Mouse (Mus musculus) G1E (cell line): ENCODE results near the gene Lmf1. TPM values are rescaled to one million over a fixed set of nuclear protein-coding genes. Genes with fewer than 3 reads are reported as not detected.
A peak's percentile ranks its signal among the peaks of the same experiment; 100 is the strongest.

Experiments
- ATAC-seq: 2 replicates; pipeline ENCODE4 v1.8.0; 2016; ENCODE audit warnings: mild to moderate bottlenecking; ENCODE audit not compliant: insufficient number of reproducible peaks, poor library complexity, low FRiP score, severe bottlenecking; ENCODE audit errors: extremely low read depth
- DNase-seq: peaks from one replicate; pipeline ENCODE4 v3.0.0; 2012; ENCODE audit warnings: low spot score
- H3K27me3 ChIP-seq: 2 replicates; pipeline ENCODE4 v1.6.1; 2012; ENCODE audit warnings: mild to moderate bottlenecking, low read length, inconsistent platforms; ENCODE audit not compliant: insufficient read depth
- H3K36me3 ChIP-seq: replicated peaks from 2 replicates; pipeline ENCODE3; 2012; ENCODE audit warnings: mild to moderate bottlenecking, inconsistent platforms
- H3K4me1 ChIP-seq: 2 replicates; pipeline ENCODE4 v1.6.1; 2012; ENCODE audit warnings: low read depth, low read length, inconsistent platforms, mixed read lengths; ENCODE audit not compliant: insufficient read depth
- H3K4me3 ChIP-seq: 2 replicates; pipeline ENCODE4 v1.5.1; 2012; ENCODE audit warnings: low read depth, mild to moderate bottlenecking, inconsistent platforms, low read length, moderate library complexity, mixed read lengths
- H3K9me3 ChIP-seq: replicated peaks from 2 replicates; pipeline ENCODE4 v1.6.1; 2012; ENCODE audit warnings: inconsistent platforms
- CTCF ChIP-seq: IDR thresholded peaks from 2 replicates; pipeline ENCODE4 v1.5.1; 2012; ENCODE audit warnings: low read depth, low read length, inconsistent platforms, mixed read lengths
- GATA1 ChIP-seq: IDR thresholded peaks from 2 replicates; pipeline ENCODE4 v1.6.1; 2012; ENCODE audit warnings: borderline replicate concordance, low read length, inconsistent platforms, mixed read lengths
- GATA2 ChIP-seq: IDR thresholded peaks from 2 replicates; pipeline ENCODE4 v1.6.1; 2012; ENCODE audit warnings: low read depth, low read length, inconsistent platforms, borderline replicate concordance
- POLR2AphosphoS5 ChIP-seq: IDR thresholded peaks from 2 replicates; pipeline ENCODE4 v1.6.1; 2012; ENCODE audit warnings: low read depth, low read length, inconsistent platforms; ENCODE audit not compliant: insufficient replicate concordance
- TAL1 ChIP-seq: conservative IDR thresholded peaks from 2 replicates; pipeline ENCODE4 v1.6.1; 2012; ENCODE audit warnings: low read depth, low read length, inconsistent platforms, mixed read lengths
- polyA plus RNA-seq: library from polyadenylated mRNA; stranded (reverse); fragments of >175 nt; gene quantifications from 2 replicates; pipeline ENCODE4 v1.2.3, GENCODE M21; 2012
- total RNA-seq, 2 experiments: library from RNA; stranded (forward) in 1 of 2; stranded (reverse) in 1 of 2; fragments of 200-1000 nt in 1 of 2; fragments of >200 nt in 1 of 2; fragmentation: Nextera tagmentation in 1 of 2; gene quantifications; 2 replicates each; pipeline ENCODE4 v1.2.3; 2014 to 2017

Gene Lmf1
- total and polyA plus RNA-seq, 3 experiments, result 8.8 to 29.9 (median 16.2) TPM

DNA sequence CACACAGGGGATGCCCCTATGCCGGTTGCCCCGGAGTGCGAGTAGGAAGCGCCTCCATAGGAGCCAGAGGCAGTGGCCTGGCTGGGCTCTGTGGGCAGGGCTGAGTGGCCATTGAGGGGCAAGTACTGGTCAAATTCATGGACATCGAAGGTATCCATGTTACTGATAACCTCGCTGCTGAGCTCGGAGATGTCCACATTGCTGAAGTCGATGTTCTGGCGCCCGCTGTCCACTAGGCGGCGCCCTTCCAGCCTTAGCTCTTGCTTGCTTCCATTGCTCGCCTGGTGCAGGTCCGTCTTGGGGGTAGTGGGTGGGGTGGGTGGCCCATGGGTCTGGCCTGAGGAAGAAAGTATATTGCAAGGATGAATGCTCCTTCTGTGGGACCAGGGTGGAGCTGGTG is 11.1 kb upstream of the Lmf1 start:
- H3K9me3 ChIP-seq, result no peaks in the 10 kb centered on the region
- peak; percentile 70 for DNase-seq
- H3K4me1 ChIP-seq, result peaks cover 10% of the 10 kb centered on the region
- peaks cover 72% of the 10 kb centered on the region for H3K27me3 ChIP-seq
- H3K36me3 ChIP-seq, result no peaks in the 10 kb centered on the region
- no peak overlapping the region for H3K4me3 ChIP-seq
- TF ChIP-seq TAL1, result no peak
- TF ChIP-seq GATA2, result no peak
- no peak for TF ChIP-seq GATA1
- peak; percentile 93 for TF ChIP-seq CTCF
- TF ChIP-seq POLR2AphosphoS5, result no peak
- ATAC-seq, result no peak

DNA sequence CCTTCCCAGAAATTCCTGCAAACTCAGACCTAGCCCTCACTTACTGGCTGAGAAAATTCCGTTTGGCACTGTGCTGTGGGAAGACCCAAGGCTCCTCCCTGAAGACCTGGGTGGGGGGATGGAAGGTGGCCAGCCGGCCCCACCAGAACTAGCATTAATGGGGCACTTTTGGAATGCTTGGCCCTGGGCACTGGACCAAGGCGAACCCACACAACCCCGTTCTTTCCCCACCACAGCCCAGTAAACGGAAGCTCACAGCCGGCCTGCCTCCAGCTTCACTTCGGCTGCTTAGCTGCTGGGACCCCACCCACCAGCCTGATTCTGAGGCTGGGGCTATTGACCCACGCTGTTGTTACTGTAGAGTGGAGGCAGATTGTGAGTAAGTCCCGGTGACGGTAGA is 10.7 kb upstream of the Lmf1 start:
- DNase-seq, result no peak
- Histone ChIP-seq H3K27me3 (peaks cover 73% of the 10 kb centered on the region), H3K4me1 (peaks cover 10% of the 10 kb centered on the region), H3K9me3 (no peaks in the 10 kb centered on the region), H3K4me3 (no peak overlapping the region), H3K36me3 (no peaks in the 10 kb centered on the region)
- TF ChIP-seq POLR2AphosphoS5, result no peak
- TF ChIP-seq TAL1, result no peak
- no peak for ATAC-seq

DNA sequence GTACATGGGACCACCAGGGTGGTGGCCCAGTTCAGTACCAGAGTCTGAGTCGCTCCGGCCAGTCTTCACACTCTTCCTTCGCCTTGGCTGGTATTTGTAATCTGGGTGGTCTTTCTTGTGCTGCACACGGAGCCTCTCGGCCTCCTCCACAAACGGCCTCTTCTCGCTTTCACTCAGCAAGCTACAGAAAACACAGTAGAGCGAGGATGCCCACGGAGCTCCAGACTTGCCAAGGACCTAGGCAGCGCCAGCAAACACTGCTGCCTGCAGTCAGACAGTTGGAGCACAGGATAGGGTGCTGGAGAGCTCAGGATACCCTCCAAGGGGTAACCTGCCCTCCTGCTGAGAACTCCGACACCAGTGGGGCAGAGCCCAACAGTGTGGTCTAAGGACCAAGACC is 10.0 kb upstream of the Lmf1 start:
- H3K9me3 ChIP-seq, result no peaks in the 10 kb centered on the region
- no peak for TF ChIP-seq GATA2
- TF ChIP-seq CTCF, result no peak
- TF ChIP-seq GATA1, result no peak
- no peak for TF ChIP-seq POLR2AphosphoS5
- no peak for TF ChIP-seq TAL1
- DNase-seq (no peak), ATAC-seq (no peak)
- H3K4me3 ChIP-seq, result no peak overlapping the region
- H3K4me1 ChIP-seq, result peaks cover 10% of the 10 kb centered on the region
- H3K27me3 ChIP-seq, result peaks cover 74% of the 10 kb centered on the region
- no peaks in the 10 kb centered on the region for H3K36me3 ChIP-seq

DNA sequence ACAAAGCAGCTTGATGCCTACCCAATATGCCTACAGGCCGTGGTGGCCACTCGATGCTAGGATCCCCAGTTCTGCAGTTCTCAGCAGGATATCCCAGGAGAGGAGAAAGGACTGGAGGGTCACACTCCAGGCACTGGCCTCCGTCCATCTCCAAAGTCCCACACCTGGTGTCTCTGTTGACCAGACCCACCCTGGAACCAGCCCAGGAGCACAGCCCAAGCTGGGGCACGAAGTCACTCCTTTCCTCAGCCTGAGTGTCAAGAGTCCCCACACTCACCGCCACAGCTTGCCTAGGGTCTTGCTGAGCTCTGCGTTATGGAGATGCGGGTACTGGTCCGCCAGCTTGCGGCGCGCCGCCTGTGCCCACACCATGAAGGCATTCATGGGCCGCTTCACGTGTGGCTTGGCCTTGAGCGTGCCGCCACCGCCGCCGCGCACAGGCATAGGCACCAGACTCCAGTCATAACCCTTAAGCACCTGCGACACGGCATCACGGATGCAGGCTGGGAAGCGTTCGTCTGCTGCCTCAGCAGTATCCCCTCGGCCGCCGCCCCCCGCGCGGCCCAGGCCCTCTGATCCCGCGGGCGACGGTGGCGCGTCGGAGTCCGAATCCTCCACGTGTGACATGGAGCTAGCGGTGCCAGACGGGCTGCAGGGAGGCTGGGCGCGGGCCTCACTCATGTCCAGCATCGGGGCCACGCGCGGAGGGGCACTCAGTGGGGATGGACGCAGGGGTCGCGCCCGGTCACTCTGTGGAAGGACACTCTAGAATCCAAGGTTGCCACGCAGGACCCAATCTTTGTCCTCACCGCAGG is 8.8 kb upstream of the Lmf1 start:
- Histone ChIP-seq H3K4me3 (no peak overlapping the region; the same call in 1 of the 2 replicates), H3K36me3 (no peaks in the 10 kb centered on the region), H3K27me3 (peaks cover 84% of the 10 kb centered on the region), H3K9me3 (no peaks in the 10 kb centered on the region), H3K4me1 (peaks cover 10% of the 10 kb centered on the region)
- ATAC-seq, result no peak
- TF ChIP-seq TAL1 (no peak), CTCF (no peak), POLR2AphosphoS5 (no peak), GATA1 (no peak), GATA2 (no peak)
- DNase-seq, result no peak

DNA sequence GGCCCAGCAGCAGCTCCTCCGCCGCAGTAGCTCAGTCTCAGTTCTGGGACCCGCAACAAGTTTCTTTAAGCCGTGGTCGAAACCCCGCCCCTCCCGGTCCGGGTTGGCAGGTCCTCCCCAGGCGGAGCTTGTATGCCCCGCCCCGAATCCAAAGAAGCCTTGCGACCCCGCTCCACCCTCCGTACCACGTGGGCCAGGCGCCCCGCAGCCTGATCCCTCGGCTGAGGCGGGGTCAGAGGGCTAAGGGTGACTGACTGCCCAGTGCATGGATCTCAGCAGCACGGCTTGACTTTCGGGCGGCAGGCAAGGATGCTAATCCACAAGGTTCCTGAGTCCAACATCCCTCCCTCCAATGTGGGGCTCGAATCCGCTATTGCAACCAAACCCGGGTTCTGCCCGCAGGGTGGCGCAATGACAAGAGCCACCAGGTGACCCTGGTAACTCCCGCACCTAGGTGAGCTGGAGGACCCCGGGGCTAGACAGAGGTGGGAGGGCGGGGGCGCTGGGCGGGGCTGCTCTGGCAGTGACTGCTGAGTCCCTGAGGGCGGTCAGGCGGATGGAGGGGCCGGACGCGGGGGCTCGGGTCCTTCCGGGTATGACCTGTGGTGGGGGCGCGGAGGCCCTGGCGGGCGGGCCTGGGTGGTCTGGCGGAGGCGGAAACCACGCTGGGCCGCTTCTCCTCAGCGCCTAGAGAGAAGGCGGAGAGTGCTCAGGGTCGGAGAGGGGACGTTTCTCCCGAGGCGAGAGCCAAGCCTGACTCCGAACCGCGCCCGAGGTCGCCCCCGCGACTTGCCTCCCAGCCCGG is 8.0 kb upstream of the Lmf1 start, which contains the start of gene Sox8:
Sox8 (minus strand) TSS at position 39 of the 805 bp plus-strand sequence.
- ATAC-seq (no peak), DNase-seq (no peak)
- H3K9me3 ChIP-seq, result no peaks in the 10 kb centered on the region

DNA sequence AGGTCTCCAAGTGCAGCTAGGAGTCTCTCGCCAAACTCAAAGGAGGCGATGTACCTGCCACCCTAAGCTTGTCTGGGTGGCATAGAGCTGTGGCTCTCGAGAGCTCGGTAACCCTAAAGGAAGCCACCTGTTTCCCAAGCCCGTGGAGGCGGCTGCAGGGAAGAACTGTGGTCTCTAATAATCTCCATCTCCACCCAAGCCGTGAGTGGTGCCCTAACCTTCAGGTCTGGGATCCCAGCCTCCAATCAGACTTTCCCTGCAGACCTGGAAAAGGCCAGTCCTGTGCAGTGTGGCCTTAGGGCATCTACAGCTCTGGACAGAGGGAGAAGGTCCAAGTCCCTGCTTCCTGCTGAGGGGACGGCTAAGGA is 7.4 kb upstream of the Lmf1 start:
- TF ChIP-seq CTCF (no peak), TAL1 (no peak), GATA1 (no peak), GATA2 (no peak), POLR2AphosphoS5 (no peak)
- Histone ChIP-seq H3K4me3 (no peak overlapping the region), H3K36me3 (no peaks in the 10 kb centered on the region), H3K4me1 (peaks cover 13% of the 10 kb centered on the region), H3K27me3 (peaks cover 84% of the 10 kb centered on the region), H3K9me3 (no peaks in the 10 kb centered on the region)
- DNase-seq (no peak), ATAC-seq (no peak)

More for the DNA sequence above, 8.0 kb upstream of the Lmf1 start, which contains the start of gene Sox8:
- peak within 1 kb of the TSS; percentile 14; the same call in 1 of the 2 replicates for H3K4me3 ChIP-seq
- H3K4me1 ChIP-seq, result peaks cover 13% of the 10 kb centered on the region
- H3K36me3 ChIP-seq, result no peaks in the 10 kb centered on the region
- TF ChIP-seq GATA2 (no peak), POLR2AphosphoS5 (no peak), TAL1 (no peak), GATA1 (no peak), CTCF (no peak)
- peaks cover 85% of the 10 kb centered on the region for H3K27me3 ChIP-seq
